In the genomic region with DNA sequence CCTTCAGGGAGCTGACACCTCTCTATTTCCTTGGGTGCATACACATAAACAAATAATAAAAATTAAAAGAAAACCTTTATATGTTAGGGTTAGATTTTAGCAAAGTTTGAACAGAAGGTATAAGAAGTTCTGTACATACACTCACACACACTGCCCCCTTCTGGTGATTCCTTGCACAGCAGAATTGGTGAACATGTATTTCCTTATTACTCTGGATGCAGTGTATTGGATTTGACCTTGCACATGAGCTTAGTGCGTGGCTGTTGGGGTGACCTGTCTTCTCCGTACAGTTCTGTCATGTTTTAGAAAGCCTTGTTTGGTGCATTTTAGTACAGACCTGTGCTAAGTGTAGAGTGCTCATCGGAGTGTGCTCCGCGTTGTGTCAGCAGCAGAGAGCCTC, we compare ENCODE assay signal across 8 mouse cellular contexts. TPM values are rescaled to one million over a fixed set of nuclear protein-coding genes. Genes with fewer than 3 reads are reported as not detected.
DNase-seq lines count a peak whose midpoint lies in the region; ATAC-seq and TF ChIP-seq lines count a peak whose summit lies in the region.

No protein-coding gene starts in this region.

- intact Hi-C loops in heart, postnatal 14 days (cut with DNase I): loop anchor here (2.0 to 5.0 kb wide), 2 partner anchors 569 to 856 kb away; partner anchors contain the start of gene Pik3c2g

- no peak overlapping the region for H3K4me2 ChIP-seq in midbrain, postnatal 0 days (ENCODE audit: low read depth, low read length, poor library complexity, severe bottlenecking)

- peak; percentile 54 to 63 for DNase-seq in right cerebral cortex, postnatal 10 days (ENCODE audit: low spot score in 2 of 2)
- no peak for DNase-seq in right cerebral cortex, postnatal 36 days (ENCODE audit: low spot score in 2 of 2)
- DNase-seq in ZHBTc4 (ENCODE audit: low read depth, low spot score): peak; percentile 81
- peak; percentile 49 to 74 for DNase-seq in cerebellum, postnatal 25 days
- peak; percentile 51 to 70 for DNase-seq in heart, postnatal 14 days
- peak; percentile 78 for DNase-seq in large intestine, adult 2 months (ENCODE audit: low read depth, low spot score)
- peak; percentile 74 for DNase-seq in midbrain, postnatal 0 days (ENCODE audit: low spot score)

- no peaks in the 10 kb centered on the region for H3K27me3 ChIP-seq in midbrain, postnatal 0 days (ENCODE audit: insufficient read depth, low read length)

- H3K4me1 ChIP-seq in midbrain, postnatal 0 days (ENCODE audit: insufficient read depth, low read length): 0 out of 2 replicates have a peak, but pooled peaks cover 4% of the 10 kb centered on the region

- no peaks in the 10 kb centered on the region for H3K36me3 ChIP-seq in midbrain, postnatal 0 days (ENCODE audit: insufficient read depth, low read length)

- H3K27ac ChIP-seq in midbrain, postnatal 0 days (ENCODE audit: low read depth, low read length): no peak overlapping the region

- no peak overlapping the region for H3K9ac ChIP-seq in midbrain, postnatal 0 days (replicated peaks; ENCODE audit: low read length, poor library complexity, severe bottlenecking)

- TF ChIP-seq CTCF in midbrain, postnatal 0 days (IDR thresholded peaks at IDR 0.05): peak; percentile 85

- ATAC-seq in midbrain, postnatal 0 days (ENCODE audit: low FRiP score): no peak
- ATAC-seq in monocyte, adult 5-6 weeks (replicated peaks; ENCODE audit: insufficient number of reproducible peaks, low FRiP score, low TSS enrichment, poor library complexity, severe bottlenecking): no peak

- no peaks in the 10 kb centered on the region for H3K9me3 ChIP-seq in midbrain, postnatal 0 days (ENCODE audit: low read length)

- H3K4me3 ChIP-seq in midbrain, postnatal 0 days (ENCODE audit: low read depth, low read length): no peak overlapping the region

- 67% methylated on average over 5 of the region's 5 CpGs for WGBS in large intestine, adult 2 months
- 89% methylated on average over 5 of the region's 5 CpGs for WGBS in midbrain, postnatal 0 days

RNA-seq across cellular contexts. Expression of gene Plekha5, which starts 19.5 kb away (rescaled TPM):
- total RNA-seq in heart, postnatal 14 days (2021): 10 to 100 TPM; 36.6 to 36.9 TPM
- polyA plus RNA-seq in large intestine, adult 2 months (2012; rRNA removed): 24.1 and 31.1 TPM in 2 replicates
- total RNA-seq in midbrain, postnatal 0 days (2014; rRNA removed): 28.8 and 39.4 TPM in 2 replicates
- polyA plus RNA-seq in midbrain, postnatal 0 days (2015; fragmentation: Nextera tagmentation; extraction: Ambion mirVana): 21.8 and 24.2 TPM in 2 replicates
- total RNA-seq in monocyte, adult 5-6 weeks (2017): 13.3 to 72.2 TPM (median 17.9 TPM) in 3 replicates

Comparison
In these comparisons a context has a peak if more than half of its experiments do, and no peak if none do; other contexts are left out.
1. DNase-seq: peak in right cerebral cortex, postnatal 10 days (2 of 2), ZHBTc4 (single experiment), cerebellum, postnatal 25 days (2 of 2), heart, postnatal 14 days (2 of 2), large intestine, adult 2 months (single experiment) and midbrain, postnatal 0 days (single experiment); none in right cerebral cortex, postnatal 36 days (0 of 2).